Mouse (Mus musculus): ENCODE measurements at regions not wholly inside any gene's neighbourhood (a gene's known extent, or its start where the extent isn't known, plus 50 kb on each side); places are given as distances from the start of the nearest gene placed in this dataset.

DNA sequence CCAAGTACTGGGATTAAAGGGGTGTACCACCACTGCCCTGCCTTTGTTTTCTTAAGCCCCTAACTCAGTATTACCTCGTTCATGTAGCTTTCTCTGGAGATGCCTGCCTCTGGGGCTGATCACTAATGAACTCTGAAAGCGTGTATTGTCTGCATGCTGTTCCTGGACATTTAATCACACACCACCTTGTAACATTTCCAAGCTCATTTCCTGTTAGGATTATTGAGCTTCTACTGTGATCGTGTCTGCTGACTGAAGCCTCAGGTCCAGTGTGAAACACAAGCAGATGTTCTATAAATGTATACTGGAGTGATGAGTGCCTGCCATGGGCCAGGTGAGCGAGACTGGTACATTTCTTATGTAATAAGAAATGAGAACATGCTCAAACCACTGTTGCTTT lies 398.6 kb downstream of the Brinp2 start:
- DNase-seq (ENCODE audit: low read depth, low spot score): peak; percentile 72

DNA sequence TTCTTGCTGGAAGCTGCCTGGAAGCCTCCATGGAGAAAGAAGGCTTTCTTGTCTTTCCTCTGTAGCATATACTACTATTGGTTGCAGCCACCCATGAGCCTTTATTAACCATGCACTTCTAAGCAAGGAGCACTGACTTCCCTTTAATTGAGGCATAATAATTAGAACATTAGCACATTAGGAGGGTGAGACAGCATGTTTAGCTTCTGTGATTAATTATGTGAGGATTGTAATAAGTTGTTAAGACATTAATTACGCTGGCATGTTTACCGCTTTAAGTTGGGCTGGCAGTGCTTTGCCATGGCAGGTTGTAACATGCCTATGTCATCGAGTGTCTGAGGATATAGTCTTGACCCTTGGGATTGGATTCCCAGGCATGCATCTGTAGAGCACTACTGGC lies 391.7 kb downstream of the Brinp2 start:
- DNase-seq (ENCODE audit: low read depth, low spot score): no peak

DNA sequence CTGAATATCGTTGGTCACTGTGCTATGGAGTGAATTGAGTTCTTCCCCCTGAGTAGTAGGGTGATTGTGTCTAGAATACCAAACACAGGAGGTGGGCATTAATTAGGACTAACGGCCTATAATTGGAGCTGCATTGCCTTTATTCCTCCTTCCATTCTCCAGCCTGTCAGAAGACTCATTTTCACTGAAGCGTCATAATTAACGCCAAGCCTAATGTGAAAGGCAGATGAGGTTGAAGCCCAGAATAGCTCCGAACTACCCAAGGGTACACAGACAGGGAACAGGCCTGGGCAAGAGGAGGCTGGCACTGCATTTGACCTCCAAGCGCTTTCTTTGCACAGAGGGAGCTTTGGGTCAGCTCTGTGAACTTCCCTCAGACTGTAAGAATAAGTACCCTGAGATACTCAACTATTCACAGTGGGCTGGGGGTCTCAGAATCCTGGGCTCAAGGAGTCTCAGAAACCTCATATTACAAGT lies 386.5 kb downstream of the Brinp2 start:
- no peak for DNase-seq (ENCODE audit: low read depth, low spot score)

DNA sequence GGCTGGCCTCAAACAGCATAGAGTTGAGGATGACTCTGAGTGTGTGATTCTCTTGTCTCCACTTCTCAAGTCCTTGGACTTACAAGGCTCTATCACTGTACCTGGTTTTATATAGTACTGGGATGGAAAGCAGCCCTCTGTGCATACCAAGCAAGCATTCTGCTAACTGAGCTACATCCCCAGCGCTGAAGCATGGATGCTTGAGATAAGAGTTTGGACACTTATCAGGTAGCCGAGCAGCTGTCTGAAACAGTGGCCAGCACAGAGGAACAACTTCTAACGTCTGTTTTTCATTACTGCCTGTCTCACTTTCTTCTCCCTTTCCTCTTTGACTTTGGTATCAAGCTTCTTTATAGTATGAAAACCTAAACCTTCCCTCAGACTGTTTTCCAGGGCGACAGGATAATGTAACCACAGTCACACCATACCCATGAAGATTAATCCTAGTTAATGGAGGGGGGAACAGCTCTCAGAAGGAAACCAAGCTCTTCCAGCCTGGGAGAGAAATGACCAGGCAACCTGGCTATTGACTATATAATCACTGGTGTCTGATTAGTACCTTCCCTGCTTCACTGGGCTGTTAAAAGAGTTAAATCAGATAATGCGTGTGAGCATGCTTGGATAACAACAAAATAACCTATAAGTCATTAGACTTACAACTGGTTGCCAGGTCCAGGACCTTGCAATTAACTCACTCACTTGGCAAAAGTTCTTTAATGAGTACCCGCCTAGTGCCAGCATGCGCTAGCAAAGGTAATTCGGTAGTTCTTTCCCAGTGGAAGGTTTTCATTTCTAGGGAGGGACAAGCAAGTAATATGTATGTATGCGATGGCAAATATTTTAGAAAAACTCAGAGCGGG lies 382.5 kb downstream of the Brinp2 start:
- no peak for DNase-seq (ENCODE audit: low read depth, low spot score)

DNA sequence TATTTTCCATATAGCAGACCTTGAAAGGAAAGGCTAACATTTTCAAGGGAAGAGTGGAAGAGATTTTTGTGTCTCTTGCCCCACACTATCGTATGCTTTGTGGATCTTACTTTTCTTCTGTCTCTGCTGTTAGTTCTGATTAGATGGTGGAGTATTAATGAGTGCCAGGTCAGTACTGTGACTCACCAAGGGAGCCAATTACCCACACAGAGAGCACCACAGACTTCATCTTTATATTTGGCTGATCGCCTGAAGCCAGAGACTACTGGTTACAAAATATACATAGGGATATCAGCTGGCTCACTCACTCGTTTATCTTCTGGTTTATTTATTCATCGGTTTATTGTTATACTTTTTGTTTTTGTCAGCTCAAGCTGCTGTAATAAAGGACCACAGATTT lies 381.5 kb downstream of the Brinp2 start:
- DNase-seq (ENCODE audit: low read depth, low spot score): no peak

DNA sequence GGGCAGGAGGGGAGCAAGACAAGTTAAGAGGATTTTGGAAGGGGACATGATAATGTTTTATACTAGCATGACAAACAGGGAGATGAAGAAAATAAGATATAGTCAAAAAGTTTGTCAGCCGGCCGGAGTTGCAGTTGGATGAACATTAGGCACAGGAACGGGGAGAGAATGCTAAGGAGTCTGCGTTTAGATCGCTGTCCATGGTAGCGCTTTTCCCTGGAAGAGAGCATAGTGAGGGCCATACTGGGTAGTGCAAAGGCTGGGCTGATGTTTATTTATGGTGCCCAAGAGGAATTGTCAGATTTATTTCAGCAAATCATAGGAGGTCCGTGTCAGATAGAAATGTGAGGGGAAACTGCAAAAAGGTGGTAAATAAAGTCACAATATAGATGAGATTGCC lies 337.0 kb downstream of the Brinp2 start:
- peak; percentile 73 for DNase-seq (ENCODE audit: low read depth, low spot score)

DNA sequence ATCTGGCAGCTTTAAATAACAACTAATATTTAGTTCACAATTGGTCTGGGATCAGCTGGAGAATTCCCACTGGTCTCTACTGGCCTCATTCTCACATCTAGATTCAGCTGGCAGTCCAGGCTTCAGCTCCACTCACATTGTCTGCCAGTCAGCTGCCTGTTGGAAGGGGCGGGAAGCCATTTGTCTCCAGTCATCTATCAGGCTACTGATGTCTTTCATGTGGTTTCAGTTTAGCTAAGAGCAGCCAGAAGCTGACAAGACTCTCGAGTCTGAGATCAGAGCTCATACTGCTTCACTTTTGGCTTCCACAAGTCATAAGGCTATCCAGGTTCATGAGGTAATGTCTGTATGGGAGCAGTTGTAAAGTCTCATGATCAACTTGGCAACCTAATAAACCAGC lies 316.4 kb downstream of the Brinp2 start:
- DNase-seq (ENCODE audit: low read depth, low spot score): no peak

DNA sequence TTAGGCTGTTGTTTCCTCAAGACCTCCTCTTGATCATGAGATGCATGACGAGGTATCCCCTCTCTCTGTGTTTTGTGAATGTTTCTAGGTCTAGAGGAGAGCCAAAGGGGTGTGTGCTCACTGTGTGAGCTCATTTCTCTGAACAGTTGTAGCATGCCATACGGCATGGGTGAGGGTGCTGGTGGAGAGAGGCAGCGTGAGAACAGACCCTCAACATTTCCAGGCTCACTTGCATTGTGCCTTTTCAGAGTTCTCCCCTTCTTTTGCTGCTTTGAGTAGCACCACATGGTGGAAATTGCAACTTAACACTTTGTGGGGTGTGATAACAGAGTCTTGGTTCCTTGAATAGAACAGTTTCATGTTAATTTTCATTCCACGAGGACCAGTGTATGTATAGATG lies 315.8 kb downstream of the Brinp2 start:
- no peak for DNase-seq (ENCODE audit: low read depth, low spot score)

DNA sequence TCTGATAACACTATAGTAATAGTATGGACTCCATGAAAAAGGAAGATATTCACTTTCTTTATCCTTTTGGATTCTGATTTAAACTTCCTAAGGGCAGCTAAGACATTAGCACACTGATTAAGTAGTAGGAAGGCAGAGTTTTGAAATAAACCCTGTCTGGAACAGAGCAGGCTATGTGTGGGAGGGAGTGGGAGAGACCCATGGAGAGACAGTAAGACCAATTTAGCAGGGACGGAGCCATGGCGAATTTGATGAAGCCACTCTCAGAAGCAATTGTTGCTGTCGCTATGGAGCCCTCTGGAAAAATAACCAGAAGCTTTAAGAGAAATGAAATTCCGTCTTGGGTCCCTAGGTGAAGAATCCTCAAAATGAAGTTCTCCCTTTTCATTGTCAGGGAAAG lies 303.5 kb downstream of the Brinp2 start:
- DNase-seq (ENCODE audit: low read depth, low spot score): no peak

DNA sequence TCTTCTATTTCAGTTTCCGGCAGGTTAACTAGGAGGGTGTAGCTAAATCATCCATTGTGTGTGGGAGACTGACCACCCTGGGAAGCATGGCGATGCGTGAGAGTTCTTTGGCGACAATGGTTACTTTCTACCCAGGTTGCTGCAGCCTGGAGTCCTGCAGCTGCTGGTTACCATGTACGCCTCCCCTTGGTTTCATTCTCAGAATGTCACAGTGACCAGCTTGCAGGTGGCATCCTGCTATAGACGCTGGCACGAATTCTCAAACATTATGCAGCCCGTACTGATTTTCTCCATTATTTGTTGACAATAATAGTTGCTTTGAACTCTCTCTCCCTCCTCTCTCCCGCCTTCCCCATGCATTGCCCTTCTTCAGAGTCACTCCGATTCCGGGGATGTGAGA lies 301.2 kb downstream of the Brinp2 start:
- DNase-seq (ENCODE audit: low read depth, low spot score): no peak

DNA sequence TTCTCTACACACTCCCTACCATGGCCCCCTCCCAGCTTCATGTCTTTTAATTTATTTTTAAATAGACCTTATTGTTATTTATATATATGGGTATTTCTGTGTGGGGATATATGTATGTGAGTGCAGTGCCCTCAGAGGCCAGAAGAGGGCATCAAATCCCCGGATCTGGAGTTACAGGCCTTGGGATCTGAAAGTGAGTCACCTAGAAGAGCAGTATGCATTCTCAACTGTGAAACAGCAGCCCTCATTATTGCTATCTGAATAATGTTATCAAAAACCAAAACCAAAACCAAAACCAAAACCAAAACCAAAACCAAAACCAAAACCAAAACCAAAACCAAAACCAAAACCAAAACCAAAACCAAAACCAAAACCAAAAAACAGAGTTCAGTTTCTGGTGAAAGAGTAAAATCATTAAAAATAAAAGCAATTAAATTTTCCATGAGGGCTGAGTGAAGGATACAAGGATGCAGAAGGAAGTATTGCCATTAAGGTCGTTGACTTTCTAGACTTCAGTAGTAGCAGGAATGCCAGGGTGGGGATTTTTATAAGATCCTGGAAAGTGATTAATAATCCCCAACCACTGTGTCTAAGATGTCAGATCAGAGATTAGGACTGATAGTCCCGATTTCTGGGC lies 299.0 kb downstream of the Brinp2 start:
- no peak for DNase-seq (ENCODE audit: low read depth, low spot score)

DNA sequence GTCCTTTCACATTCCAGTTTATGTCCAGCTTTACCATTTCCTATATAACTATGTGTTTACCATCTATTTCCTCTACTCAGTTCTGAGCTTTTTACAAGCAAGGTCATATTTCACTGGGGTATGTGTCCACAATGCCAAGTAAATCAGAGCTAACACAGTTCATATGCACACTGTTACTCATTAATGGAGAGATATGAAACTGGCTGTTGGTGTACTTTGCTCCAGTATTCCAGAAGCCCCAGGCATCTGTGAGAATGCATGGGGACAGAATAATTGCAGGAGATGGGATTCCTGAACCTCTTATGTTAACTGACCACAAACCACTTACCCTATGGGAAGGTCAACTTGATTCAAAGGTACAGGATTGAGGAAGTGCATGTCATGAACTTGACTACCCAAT lies 298.3 kb downstream of the Brinp2 start:
- DNase-seq (ENCODE audit: low read depth, low spot score): no peak

DNA sequence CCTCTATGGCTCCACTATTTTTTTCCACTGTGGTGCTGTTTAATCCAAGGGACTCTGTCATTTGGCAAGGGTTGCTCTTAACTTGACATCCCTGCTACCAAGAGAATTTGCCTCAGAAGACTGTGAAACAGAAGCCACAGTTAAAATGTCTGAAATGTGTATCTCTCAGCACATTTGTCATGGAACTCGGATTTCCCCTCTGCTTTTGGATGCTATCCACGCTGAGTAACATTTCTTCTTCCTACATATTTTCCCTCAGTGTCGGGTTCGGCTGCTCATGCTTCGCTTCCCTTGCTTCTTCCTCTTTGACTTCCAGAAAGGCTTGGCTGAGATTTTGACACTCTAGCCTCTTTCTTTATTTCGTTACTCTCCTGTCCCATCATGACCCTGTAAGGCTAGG lies 294.1 kb downstream of the Brinp2 start:
- DNase-seq (ENCODE audit: low read depth, low spot score): no peak

DNA sequence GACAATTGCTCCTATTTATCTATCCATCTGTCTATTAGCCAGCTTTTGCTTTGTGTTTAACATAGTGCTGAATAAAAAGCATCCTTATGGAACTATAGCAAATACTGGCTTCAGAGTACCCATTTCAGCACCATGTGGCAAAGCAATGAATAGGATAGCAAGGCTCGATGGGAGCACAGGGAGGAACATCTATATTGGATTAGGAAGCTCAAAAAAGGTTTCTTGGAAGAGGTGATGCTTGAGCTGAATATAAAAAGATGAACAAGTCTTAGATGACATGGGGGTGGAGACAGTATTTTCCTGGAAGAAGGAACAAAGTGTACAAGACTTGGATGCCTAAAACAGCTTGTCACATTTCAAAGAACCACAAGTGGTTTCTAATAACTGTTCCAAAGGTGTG lies 273.9 kb downstream of the Brinp2 start:
- DNase-seq (ENCODE audit: low read depth, low spot score): no peak

DNA sequence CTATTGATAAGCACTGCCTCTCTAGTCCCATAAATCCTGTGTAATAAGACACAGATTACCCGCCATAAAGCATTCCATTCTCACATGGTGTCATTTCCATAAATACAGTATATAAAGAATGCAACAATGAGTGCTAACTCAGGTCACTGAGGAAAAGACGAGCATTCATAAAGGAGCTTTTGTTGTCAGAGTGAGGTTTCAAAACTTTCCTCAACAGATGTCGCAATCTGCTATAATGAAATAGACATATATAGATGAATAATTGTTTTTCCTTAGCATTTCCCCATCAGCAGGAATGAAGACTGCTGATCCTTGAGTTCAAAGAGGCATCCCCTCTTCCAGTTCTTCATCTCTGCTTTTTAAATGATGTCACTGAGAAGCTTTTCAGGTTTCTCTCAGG lies 270.3 kb downstream of the Brinp2 start:
- no peak for DNase-seq (ENCODE audit: low read depth, low spot score)

DNA sequence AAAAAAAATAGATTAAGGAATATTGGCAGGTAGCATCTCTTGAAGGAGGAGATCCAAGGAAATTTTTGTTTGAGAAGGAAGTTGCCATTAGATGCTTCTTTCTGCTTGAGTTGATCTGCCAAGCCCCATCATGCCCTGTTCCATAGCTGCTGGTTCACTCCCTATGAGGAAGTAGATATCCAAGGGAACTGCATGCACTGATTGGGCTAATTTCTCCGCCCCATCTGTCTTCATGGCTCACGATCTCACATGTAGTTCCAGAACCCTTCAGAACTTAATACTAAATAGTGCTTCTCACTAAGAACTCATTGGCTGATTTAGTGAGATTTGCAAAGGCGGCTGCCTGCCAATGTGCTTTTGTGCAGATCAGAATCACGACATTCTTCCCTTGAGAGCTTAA lies 258.6 kb downstream of the Brinp2 start:
- DNase-seq (ENCODE audit: low read depth, low spot score): no peak

DNA sequence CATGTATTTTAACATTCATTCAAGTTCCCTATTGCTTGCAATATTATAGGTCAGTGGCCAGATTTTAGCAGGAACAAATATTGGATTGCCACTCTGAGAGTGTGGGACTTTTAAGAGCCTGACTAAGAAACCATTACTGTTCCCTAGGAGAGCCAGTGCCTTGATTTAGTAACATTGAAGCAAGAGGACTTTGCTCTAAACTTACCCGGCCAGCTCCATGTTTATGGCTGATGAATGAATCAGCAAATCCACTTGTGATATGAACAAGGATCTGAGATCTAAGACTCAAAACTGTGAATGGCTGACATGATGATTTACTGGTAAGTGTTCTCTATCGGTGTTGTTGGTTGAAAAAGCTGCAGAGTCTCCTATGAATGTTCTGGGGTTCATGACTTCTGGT lies 236.4 kb downstream of the Brinp2 start:
- no peak for DNase-seq (ENCODE audit: low read depth, low spot score)

DNA sequence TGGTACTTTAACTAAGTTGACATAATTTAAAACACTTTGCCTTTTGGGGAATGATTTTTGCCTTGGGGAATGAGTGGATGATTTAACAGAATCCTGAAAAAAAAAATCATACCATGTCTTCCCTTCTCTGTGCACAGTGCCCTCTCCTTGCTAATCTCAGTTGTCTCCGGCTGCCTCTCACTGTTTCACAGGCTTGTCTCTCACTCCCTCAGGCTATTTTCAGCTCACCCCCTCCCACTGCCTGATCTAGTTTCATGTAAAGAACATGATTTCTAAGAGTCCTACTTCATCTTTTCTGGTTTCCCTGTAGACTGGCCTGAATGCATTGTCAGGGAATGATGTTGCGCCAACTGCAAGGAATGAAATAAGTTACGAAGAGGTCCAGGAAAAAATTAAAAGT lies 231.2 kb downstream of the Brinp2 start:
- no peak for DNase-seq (ENCODE audit: low read depth, low spot score)

DNA sequence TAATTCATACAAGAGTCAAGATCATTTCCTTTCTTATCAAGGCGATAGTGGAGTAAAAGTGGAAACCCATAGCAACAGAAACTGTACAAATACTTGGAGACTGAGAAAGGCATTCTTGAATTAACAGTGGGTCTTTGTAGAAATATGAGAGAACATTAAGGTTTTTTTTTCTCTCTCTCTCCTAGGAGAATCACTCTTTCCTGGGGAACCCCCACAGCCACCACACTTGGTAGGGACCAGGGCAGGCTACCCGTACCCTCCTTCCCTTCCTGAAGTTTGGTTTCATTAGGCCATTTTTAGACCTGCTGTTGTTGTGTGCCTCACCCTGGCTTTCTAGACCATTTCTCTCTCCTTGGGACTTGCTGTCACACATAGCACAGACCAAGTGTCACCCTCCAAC lies 229.9 kb downstream of the Brinp2 start:
- no peak for DNase-seq (ENCODE audit: low read depth, low spot score)

DNA sequence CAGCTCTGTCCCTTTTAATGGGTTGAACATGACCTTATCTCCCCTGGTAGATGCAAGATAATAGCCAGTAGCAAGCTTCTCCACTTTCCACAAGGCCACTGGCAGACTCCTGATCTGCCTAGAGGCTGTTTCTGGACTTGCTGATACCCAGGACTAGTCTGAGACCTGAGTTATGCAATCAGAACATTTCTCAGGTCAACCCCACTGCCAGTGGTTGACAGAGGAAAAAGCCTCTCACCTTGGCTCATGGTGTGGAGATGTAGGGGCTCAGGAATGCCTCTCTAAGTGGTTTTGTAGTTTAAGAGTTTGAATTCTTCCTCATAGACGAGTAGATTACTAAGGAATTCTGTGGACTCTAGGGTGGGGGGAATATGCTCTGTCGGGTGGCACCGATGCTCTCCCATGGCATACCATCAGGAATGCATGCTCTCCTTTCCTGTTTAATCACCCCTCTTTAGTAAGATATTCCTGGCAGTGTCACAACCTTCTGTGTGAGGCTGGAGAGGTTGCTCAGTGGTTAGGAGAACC lies 226.8 kb downstream of the Brinp2 start:
- DNase-seq (ENCODE audit: low read depth, low spot score): no peak

DNA sequence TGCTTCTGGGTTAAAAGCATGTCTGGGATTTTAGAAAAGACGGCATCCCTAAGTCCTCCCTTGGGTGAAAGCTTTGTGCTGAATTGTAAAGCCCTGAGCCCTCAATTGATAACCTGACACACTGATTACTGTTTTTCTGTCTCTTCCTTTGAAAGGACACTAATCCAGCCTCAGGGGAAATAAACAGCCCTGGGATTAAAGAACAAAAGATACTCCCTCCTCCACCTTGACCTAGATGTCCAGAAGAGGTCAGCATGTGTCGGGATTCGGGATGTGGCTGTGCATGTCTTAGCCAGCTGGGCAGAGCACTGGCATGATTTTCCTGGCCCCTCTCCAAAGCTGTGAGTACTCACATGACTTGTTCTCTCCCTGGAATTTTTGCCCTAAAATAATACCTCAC lies 208.6 kb downstream of the Brinp2 start:
- DNase-seq (ENCODE audit: low read depth, low spot score): no peak

DNA sequence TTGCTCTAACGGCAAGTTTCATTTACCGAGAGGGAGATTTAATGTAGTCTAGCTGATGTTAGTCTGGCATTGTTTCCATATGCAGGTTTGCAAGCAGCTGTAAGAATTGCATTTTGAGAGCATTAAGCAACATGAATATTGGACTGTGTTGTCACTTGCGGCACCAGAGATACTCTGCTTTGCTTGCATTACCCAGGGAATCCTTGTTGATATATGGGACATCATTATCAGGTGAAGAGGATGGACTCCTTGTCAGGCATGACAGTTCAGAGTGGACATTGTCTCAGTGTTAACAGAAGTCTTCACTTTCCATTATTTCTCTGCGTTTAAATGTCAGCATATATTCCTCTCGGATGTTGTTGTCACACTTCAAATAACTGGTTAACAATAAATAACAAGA lies 208.1 kb downstream of the Brinp2 start:
- DNase-seq (ENCODE audit: low read depth, low spot score): no peak

DNA sequence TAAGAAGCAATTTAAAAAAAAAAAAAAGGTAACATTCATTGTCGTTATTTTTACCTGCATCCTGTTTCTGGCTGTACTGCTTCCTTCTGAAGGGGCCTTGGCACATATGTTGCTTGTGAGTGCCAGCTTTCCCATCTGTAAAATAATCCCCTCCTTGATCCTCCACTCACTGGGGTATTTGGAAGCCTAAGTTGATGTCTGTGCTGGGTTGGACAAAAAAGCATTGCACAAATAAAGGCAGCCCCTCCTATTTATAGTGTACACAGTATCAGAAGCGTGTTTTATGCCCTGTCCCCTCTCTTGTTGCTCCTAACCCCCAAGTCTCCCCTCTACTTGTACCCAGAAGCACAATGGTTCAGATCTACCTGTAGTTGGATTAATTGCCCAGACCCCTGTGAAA lies 195.0 kb downstream of the Brinp2 start:
- no peak for DNase-seq (ENCODE audit: low read depth, low spot score)

Data from forelimb bud, embryonic 11.5 days (tissue).